Mouse (Mus musculus) forebrain, embryonic 12.5 days (tissue): ENCODE data around the gene Rundc3a. TPM values are rescaled to one million over a fixed set of nuclear protein-coding genes. Genes with fewer than 3 reads are reported as not detected.
"Not testable (repeated sequence)": the region's sequence is repeated elsewhere in the genome, so short reads cannot be mapped to it uniquely, and the experiment has no call there.

Source experiments
- ATAC-seq: fragments of 200-750 bp; cut with Nextera tagmentation; 2 replicates; pipeline ENCODE4 v1.8.0; 2017; ENCODE audit warnings: moderate TSS enrichment; ENCODE audit not compliant: low FRiP score
- H3K27ac ChIP-seq: fragments of 300-500 bp; sonication (generic); 2 replicates; pipeline ENCODE4 v1.5.1; 2016; ENCODE audit warnings: mild to moderate bottlenecking
- H3K27me3 ChIP-seq: fragments of 300-500 bp; sonication (generic); 2 replicates; pipeline ENCODE4 v1.6.1; 2016; ENCODE audit warnings: mild to moderate bottlenecking
- H3K36me3 ChIP-seq: fragments of 300-500 bp; sonication (generic); replicated peaks from 2 replicates; pipeline ENCODE4 v1.6.1; 2016; ENCODE audit warnings: mild to moderate bottlenecking
- H3K4me1 ChIP-seq: fragments of 300-500 bp; sonication (generic); 2 replicates; pipeline ENCODE4 v1.6.1; 2016
- H3K4me2 ChIP-seq: fragments of 300-500 bp; sonication (generic); 2 replicates; pipeline ENCODE4 v1.6.1; 2016; ENCODE audit warnings: mild to moderate bottlenecking, moderate library complexity
- H3K4me3 ChIP-seq: fragments of 300-500 bp; sonication (generic); replicated peaks from 2 replicates; pipeline ENCODE4 v1.5.1; 2016; ENCODE audit warnings: mild to moderate bottlenecking
- H3K9ac ChIP-seq: fragments of 300-500 bp; sonication (generic); 2 replicates; pipeline ENCODE4 v1.6.1; 2016; ENCODE audit warnings: mild to moderate bottlenecking
- H3K9me3 ChIP-seq: fragments of 300-500 bp; sonication (generic); 2 replicates; pipeline ENCODE4 v1.6.1; 2016
- WGBS: fragments of 180-500 bp; shearing (Covaris S2); methylation state at CpG from one replicate; pipeline ENCODE4 v1.1.7; 2016; 5-methylcytosine and 5-hydroxymethylcytosine counted together
- polyA plus RNA-seq: library from polyadenylated mRNA; unstranded; fragments of >200 nt; fragmentation: Nextera tagmentation; extraction: Ambion mirVana; gene quantifications from 2 replicates; pipeline ENCODE4 v1.2.1, GENCODE M21; 2016

Rundc3a gene
- polyA plus RNA-seq, 1 experiment from 2014 or later = 103 TPM

- no peak for ATAC-seq
- H3K9ac ChIP-seq = no peak overlapping the region
- H3K36me3 ChIP-seq = no peaks in the 10 kb centered on the region
- no peak overlapping the region for H3K27ac ChIP-seq
- H3K4me3 ChIP-seq = no peak overlapping the region
- no peaks in the 10 kb centered on the region for H3K4me1 ChIP-seq
- 82% methylated on average over 12 of the region's 12 CpGs for WGBS
- no peak overlapping the region for H3K4me2 ChIP-seq
- H3K9me3 ChIP-seq = no peaks in the 10 kb centered on the region
- peaks cover 14% of the 10 kb centered on the region for H3K27me3 ChIP-seq
These were observed 37.0 kb upstream of the Rundc3a start for GRCm38 (mm10) chr11:102356190-102356589.

- Histone ChIP-seq H3K36me3 (no peaks in the 10 kb centered on the region), H3K4me3 (no peak overlapping the region), H3K27ac (no peak overlapping the region), H3K9me3 (no peaks in the 10 kb centered on the region), H3K9ac (no peak overlapping the region), H3K4me1 (no peaks in the 10 kb centered on the region), H3K27me3 (peaks cover 14% of the 10 kb centered on the region), H3K4me2 (no peak overlapping the region)
- no peak for ATAC-seq
- 78% methylated on average over 29 of the region's 31 CpGs for WGBS
These were observed 36.4 kb upstream of the Rundc3a start for GRCm38 (mm10) chr11:102356636-102357350.

GRCm38 (mm10) chr11:102358365-102358764 lies 34.8 kb upstream of the Rundc3a start:
- Histone ChIP-seq H3K4me1 (no peaks in the 10 kb centered on the region), H3K9me3 (no peaks in the 10 kb centered on the region), H3K36me3 (no peaks in the 10 kb centered on the region), H3K4me2 (no peak overlapping the region), H3K27ac (no peak overlapping the region), H3K9ac (no peak overlapping the region), H3K27me3 (peaks cover 9% of the 10 kb centered on the region), H3K4me3 (no peak overlapping the region)
- no peak for ATAC-seq
- WGBS = 72% methylated on average over 10 of the region's 10 CpGs

- Histone ChIP-seq H3K9me3 (no peaks in the 10 kb centered on the region), H3K27ac (no peak overlapping the region), H3K4me2 (no peak overlapping the region), H3K27me3 (peaks cover 9% of the 10 kb centered on the region), H3K4me1 (no peaks in the 10 kb centered on the region), H3K4me3 (no peak overlapping the region), H3K36me3 (no peaks in the 10 kb centered on the region), H3K9ac (no peak overlapping the region)
- 89% methylated on average over 8 of the region's 8 CpGs for WGBS
- ATAC-seq = no peak
These were observed 31.3 kb upstream of the Rundc3a start for GRCm38 (mm10) chr11:102361776-102362495.

GRCm38 (mm10) chr11:102363623-102364022 lies 29.6 kb upstream of the Rundc3a start:
- Histone ChIP-seq H3K9ac (no peak overlapping the region), H3K4me2 (no peak overlapping the region), H3K9me3 (no peaks in the 10 kb centered on the region), H3K27me3 (no peaks in the 10 kb centered on the region), H3K36me3 (no peaks in the 10 kb centered on the region), H3K4me1 (no peaks in the 10 kb centered on the region), H3K27ac (no peak overlapping the region), H3K4me3 (no peak overlapping the region)
- 60% methylated on average over 2 of the region's 2 CpGs for WGBS
- no peak for ATAC-seq

GRCm38 (mm10) chr11:102364570-102365371 lies 28.4 kb upstream of the Rundc3a start:
- ATAC-seq = no peak; the same call in 1 of the 2 replicates
- Histone ChIP-seq H3K36me3 (no peaks in the 10 kb centered on the region), H3K4me1 (no peaks in the 10 kb centered on the region), H3K27ac (no peak overlapping the region), H3K9ac (peak overlapping the region; percentile 12; the same call in 1 of the 2 replicates), H3K27me3 (no peaks in the 10 kb centered on the region), H3K4me3 (no peak overlapping the region), H3K9me3 (no peaks in the 10 kb centered on the region), H3K4me2 (no peak overlapping the region)
- 75% methylated on average over 14 of the region's 14 CpGs for WGBS

- Histone ChIP-seq H3K9me3 (no peaks in the 10 kb centered on the region), H3K9ac (no peak overlapping the region), H3K36me3 (no peaks in the 10 kb centered on the region), H3K27me3 (no peaks in the 10 kb centered on the region), H3K4me1 (no peaks in the 10 kb centered on the region), H3K4me2 (no peak overlapping the region), H3K27ac (no peak overlapping the region), H3K4me3 (no peak overlapping the region)
- ATAC-seq = no peak
- WGBS = 60% methylated on average over 4 of the region's 4 CpGs
These were observed 27.5 kb upstream of the Rundc3a start for GRCm38 (mm10) chr11:102365699-102366098.

GRCm38 (mm10) chr11:102366103-102366502 lies 27.1 kb upstream of the Rundc3a start, which contains the start of gene Slc4a1:
TSS of gene Slc4a1 (minus strand) at chr11:102366203.
- not testable (repeated sequence) for H3K27me3 ChIP-seq, H3K4me1 ChIP-seq, H3K4me3 ChIP-seq, H3K9ac ChIP-seq, H3K4me2 ChIP-seq, H3K9me3 ChIP-seq, H3K36me3 ChIP-seq, H3K27ac ChIP-seq, ATAC-seq
- 85% methylated on average over 8 of the region's 8 CpGs for WGBS

- 82% methylated on average over 9 of the region's 9 CpGs for WGBS
- no peak overlapping the region for H3K27ac ChIP-seq
- no peak overlapping the region for H3K9ac ChIP-seq
- H3K4me1 ChIP-seq = no peaks in the 10 kb centered on the region
- H3K4me3 ChIP-seq = no peak overlapping the region
- H3K4me2 ChIP-seq = no peak overlapping the region
- H3K27me3 ChIP-seq = 0 out of 2 replicates have a peak, but pooled peaks cover 6% of the 10 kb centered on the region
- no peaks in the 10 kb centered on the region for H3K36me3 ChIP-seq
- no peak for ATAC-seq
- no peaks in the 10 kb centered on the region for H3K9me3 ChIP-seq
These were observed 25.5 kb upstream of the Rundc3a start for GRCm38 (mm10) chr11:102367504-102368280.

GRCm38 (mm10) chr11:102368347-102368746 lies 24.9 kb upstream of the Rundc3a start:
- Histone ChIP-seq H3K4me1 (no peaks in the 10 kb centered on the region), H3K4me3 (no peak overlapping the region), H3K27me3 (0 out of 2 replicates have a peak, but pooled peaks cover 8% of the 10 kb centered on the region), H3K9me3 (no peaks in the 10 kb centered on the region), H3K4me2 (no peak overlapping the region), H3K27ac (no peak overlapping the region), H3K9ac (no peak overlapping the region), H3K36me3 (no peaks in the 10 kb centered on the region)
- ATAC-seq = no peak
- WGBS = 82% methylated on average over 5 of the region's 5 CpGs

GRCm38 (mm10) chr11:102369263-102369662 lies 23.9 kb upstream of the Rundc3a start:
- Histone ChIP-seq H3K36me3 (no peaks in the 10 kb centered on the region), H3K4me1 (no peaks in the 10 kb centered on the region), H3K27ac (no peak overlapping the region), H3K4me2 (no peak overlapping the region), H3K9me3 (no peaks in the 10 kb centered on the region), H3K27me3 (peaks cover 12% of the 10 kb centered on the region; the same call in 1 of the 2 replicates), H3K4me3 (no peak overlapping the region), H3K9ac (no peak overlapping the region)
- 70% methylated on average over 4 of the region's 4 CpGs for WGBS
- no peak for ATAC-seq
